Mouse (Mus musculus) frontal cortex, postnatal 14 days (tissue): Measurements from ENCODE around the gene Lrr1.
"Not testable (repeated sequence)": the region's sequence is repeated elsewhere in the genome, so short reads cannot be mapped to it uniquely, and the experiment has no call there.

Source experiments
- DNase-seq, 2 experiments: peaks; one replicate each; pipeline ENCODE4 v3.0.0; 2022; ENCODE audit warnings: low spot score in 2 of 2

Lrr1 gene

DNA sequence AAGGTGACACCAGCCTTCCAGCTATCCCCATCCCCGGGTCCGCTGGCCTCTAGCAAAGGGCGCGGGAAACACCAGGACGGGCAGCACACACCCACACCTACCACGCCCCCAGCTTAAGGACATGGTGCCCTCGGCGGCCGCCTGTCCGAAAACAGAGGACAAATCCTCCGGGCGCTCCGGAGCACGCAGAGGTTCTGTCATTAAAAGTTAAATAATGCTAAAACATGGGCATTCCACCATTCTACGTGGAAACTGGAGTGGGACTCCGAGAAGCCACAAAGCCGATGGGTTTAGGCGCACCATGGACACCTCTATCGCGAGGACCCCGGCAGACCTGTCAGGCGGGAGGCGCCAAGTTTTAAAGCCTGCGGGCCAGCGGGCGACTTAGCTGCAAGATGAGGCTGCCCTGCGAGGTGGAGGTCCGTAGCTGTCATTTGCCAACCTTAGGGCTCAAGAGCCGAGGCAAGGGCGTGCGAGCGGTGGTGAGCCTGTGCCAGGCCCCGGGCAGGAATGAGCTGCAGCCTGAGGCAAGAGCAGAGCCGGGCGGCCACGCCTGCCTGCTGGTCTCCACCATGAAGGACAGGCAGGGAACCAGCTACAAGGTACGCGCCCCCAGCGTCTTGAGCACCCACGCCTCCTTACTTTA lies at the start of gene Lrr1:
Lrr1 (plus strand) TSS at position 354 of the 646 bp plus-strand sequence.
- peak; percentile 76 to 77 for DNase-seq

GRCm38 (mm10) chr12:69119908-69120307 lies 48.7 kb upstream of the Lrr1 start:
- no peak for DNase-seq

DNA sequence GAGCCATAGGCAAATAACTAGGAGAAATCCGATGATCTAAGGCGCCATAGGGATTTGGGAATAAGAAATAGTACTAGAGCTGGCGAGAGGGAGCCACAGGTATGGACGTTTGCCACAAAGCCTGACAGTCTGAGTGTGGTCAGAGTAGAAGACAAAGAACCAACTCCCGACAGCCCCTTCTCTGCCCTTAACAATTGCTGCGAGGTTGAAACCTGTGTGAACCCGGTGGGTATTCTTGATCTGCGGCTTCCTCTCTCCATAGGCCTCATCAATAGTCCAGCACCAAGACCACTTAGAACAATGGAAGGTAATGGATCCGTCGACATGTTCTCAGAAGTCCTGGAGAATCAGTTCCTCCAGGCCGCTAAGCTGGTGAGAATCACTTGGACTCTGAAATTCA lies 45.8 kb upstream of the Lrr1 start:
- no peak for DNase-seq

- no peak for DNase-seq
These were observed 43.5 kb upstream of the Lrr1 start for GRCm38 (mm10) chr12:69125066-69125465.

GRCm38 (mm10) chr12:69127170-69127569 lies 41.4 kb upstream of the Lrr1 start:
- no peak for DNase-seq

- DNase-seq, result no peak
These were observed 41.0 kb upstream of the Lrr1 start for GRCm38 (mm10) chr12:69127626-69128025.

DNA sequence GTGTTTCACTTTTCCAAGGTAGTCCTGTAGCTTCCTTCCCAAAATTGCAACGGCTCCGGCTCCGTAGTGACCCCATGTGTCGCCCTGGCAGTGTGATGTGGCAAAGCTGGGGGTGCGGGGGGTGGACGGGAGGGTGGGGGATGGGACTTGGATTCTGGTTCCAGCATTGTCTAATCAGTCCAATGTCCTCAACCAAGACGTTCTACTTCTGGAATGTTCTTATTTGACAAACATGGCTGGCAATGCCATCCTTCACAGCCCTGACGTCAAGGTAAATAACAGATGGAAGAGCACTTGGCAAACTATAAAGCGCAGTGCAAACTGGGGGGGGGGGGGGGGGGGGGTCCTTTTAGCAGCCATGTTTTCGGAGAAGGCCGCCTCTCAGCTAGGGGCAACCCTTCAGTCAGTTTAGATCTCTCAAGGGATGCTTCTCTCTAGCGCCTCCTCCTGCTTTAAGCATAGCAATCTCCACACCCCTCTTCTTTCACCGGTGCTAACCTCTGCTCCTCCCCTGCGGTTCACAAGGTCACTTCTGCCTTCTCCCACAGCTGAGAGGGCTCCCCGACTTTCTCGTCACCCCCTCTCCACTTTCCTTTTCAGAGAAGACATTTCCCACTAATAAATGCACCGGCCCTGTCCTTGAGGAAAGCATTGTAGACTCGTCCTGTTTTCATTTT lies 38.8 kb upstream of the Lrr1 start:
- DNase-seq, result no peak

DNA sequence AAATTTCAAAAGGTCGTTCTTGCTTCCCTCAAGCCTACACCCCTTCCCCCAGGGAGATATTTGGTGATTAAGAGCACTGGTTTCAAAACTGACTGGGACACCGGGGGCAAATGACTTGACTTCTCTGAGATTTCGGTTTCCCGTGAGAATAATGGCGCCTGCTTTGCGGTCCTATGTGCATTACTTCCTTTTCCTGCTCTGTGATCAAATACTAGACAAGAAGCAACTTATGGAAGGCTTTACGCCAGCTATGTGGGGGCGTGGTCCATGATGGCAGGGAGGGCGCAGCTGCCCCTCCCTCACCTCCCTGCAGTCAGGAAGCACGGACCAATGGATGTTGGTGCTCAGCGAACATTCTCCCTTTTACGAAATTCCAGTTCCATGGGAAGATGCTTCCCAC lies 38.1 kb upstream of the Lrr1 start:
- DNase-seq, result no peak

GRCm38 (mm10) chr12:69131267-69131666 lies 37.3 kb upstream of the Lrr1 start:
- DNase-seq, result no peak

- peak in 1 of 2 experiments; percentile 22 for DNase-seq
These were observed 36.6 kb upstream of the Lrr1 start for GRCm38 (mm10) chr12:69131981-69132380.

GRCm38 (mm10) chr12:69139201-69139600 lies 29.4 kb upstream of the Lrr1 start:
- no peak for DNase-seq

GRCm38 (mm10) chr12:69139841-69140240 lies 28.8 kb upstream of the Lrr1 start:
- DNase-seq, result no peak

DNA sequence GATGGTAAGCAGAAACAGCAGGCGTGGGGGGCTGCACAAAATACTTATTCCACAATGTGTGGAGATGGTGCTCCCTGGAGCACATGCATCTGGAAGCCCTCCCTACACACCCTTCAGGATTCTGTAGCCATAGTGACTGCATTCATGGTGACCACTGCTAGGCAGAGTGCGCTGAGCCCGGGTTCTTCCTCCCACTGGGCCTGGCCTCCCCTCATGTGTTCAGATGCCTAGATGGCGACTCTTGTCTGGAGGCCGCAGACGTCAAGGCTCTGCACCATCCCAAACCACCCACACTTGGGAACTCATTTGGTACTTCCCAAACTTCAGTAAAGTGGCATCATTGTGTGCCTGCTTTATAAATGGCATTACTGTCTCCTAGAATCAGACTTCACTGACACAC lies 25.2 kb upstream of the Lrr1 start:
- no peak for DNase-seq

DNA sequence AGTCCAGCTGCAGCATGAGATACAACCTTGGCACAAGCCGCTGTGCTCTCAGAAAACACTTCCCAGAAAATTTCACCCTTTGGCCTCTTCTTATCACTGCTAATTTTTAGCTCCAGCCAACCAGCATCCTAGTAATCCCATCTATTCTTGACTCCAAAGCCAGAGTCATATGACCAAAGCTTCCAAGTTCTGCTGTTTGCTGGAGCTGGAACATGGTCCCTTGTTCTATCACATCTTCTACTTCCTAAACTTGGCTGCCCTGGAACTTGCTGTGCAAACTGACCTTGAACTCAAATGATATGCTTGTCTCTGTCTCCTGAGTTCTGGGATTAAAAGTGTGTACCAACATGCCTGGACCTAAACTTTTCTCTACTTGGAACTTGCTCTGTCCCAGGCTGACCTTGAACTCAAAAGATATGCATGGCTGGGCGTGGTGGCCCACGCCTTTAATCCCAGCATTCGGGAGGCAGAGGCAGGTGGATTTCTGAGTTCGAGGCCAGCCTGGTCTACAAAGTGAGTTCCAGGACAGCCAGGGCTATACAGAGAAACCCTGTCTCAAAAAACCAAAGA lies 21.4 kb upstream of the Lrr1 start:
- no peak for DNase-seq

DNA sequence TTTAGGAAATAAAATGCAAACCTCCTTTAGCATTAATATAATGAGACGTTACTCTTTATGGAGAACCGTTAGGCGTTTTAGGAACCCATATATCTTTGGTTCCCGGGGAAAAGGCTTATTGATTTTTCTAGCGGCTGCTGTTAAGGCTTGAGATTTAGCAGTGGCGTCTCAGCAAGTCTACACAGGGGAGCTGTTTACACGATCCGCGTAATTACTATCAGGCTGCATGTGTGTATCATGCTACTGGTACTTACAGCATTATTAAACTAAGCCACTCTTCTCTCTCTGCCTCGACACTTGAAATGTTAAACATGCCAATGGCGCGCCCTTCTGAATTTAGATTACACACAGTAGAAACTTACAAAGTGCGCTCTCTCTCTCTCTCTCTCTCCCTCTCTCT lies 18.6 kb upstream of the Lrr1 start:
- DNase-seq, result no peak

DNA sequence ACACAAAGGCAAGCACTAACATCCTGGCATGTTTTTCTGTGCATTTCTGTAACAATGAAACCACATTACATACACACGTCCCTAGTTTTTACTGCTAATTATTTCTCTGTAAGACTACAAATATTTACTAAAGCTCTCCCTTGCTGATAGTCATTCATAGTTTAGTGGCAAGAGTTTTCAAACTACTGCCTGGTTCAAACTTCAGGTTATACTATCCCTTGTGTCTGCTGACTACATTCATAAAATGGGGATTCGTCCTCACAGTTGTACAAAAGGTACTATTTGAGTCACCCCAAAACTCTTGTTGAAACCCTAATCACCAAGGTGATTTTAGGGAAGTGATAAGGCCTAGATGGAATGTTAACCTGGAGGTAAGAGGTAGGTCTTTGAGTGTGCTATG lies 12.7 kb upstream of the Lrr1 start:
- DNase-seq, result no peak

DNA sequence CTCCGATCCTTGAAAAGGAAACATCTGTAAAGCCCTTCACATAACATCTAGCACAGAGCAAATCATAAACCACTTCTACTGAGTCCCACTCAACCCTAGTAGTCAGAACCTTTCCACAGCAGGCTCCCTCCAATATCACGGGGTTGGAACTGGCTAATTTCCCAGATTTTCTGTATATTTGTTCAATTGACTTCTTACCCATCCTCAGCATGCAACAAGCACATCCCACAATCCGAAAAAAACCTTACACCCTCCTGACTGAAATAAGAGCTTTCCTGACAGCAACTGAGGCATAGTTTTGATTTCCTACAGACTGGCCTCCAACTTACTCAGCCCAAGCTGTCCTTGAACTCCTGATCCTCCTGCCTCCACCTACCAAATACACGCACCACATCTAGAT lies 12.2 kb upstream of the Lrr1 start:
- no peak for DNase-seq

DNA sequence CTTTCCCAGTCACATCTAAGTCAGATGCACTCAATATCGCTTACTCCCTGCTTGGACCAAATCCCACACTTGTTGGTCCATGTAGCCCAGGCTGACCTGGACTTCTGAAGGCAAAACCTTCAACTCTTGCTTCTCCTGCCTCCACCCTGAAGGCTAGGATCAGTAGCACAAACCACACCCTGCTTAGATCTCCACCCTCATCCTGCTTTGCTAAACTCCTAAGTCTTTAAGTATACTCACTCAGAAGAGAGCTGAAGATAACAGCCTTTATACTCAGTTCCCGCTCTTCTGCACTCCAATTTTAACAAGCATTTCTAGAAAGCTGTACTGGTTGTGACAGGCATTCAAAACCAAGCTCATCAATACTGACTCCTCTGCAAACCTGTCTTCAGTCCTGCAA lies 11.5 kb upstream of the Lrr1 start:
- DNase-seq, result no peak

DNA sequence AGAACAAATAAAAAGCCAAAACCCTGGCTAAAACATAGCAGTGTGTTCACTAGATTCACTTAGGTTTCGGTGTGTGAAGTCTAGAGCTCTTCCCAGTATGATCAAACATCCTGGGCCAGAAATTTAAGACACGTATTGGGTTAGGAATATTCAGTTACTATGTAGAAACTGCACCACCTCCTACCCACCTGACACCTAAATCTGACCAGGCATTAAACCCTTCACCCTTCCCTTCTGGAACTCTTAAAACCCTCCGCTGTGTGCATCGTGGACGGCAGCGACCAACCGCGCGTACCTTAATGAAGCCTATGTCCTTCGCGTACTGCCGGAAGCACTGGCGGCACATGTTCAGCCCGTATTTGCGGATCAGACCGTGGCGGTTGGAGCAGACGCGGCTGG lies 10.2 kb upstream of the Lrr1 start:
- DNase-seq, result no peak

DNA sequence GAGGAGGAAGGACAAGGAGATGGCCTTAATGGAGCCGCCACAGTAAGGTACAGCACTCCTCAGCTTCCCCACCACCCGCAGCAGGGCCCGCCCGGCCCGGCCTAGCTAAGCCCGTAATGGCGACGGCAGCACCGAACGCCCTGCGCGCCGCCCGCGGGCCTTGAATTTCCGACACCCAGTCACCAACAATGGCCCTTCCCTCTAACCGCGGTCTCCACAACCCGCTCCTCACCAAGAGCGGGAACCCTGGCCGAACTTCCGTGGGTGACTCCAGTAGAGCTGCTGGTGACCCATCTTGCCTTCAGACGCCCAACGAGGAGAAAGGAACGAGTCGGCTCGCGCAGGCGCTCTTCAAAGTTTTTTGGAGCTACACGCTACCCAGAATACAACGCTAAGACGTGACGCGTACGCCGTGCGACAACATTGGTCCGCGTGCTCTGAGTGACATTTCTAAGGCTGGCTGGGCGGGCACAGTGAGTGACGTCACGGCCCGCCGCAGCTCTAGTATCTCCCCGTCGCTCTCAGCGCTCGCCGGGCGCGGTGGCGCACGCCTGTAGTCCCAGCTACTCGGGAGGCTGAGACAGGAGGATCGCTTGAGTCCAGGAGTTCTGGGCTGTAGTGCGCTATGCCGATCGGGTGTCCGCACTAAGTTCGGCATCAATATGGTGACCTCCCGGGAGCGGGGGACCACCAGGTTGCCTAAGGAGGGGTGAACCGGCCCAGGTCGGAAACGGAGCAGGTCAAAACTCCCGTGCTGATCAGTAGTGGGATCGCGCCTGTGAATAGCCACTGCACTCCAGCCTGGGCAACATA lies 9.6 kb upstream of the Lrr1 start, which contains the start of gene Rps29:
Rps29 (minus strand) TSS at position 422 of the 813 bp plus-strand sequence.
- peak; percentile 98 for DNase-seq

- DNase-seq, result no peak
These were observed 9.1 kb upstream of the Lrr1 start for GRCm38 (mm10) chr12:69159578-69159940.

DNA sequence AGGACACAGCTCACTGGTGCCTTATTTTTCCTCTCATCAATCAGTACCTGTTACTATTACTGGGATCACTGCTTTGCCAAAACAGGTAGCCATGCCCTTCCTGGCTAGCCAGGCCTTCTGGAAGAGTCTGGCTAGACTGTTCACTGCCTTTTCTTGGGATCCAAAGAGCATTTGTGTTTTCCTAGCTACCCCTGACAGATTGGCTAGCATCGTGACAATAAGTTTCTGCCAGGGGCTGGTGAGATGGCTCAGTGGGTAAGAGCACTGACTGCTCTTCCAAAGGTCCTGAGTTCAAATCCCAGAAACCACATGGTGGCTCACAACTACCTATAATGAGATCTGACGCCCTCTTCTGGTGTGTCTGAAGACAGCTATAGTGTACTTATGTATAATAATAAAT lies 7.9 kb upstream of the Lrr1 start:
- not testable (repeated sequence) for DNase-seq
